Mouse (Mus musculus): ENCODE results near the gene Fsip2. TPM values are rescaled to one million over a fixed set of nuclear protein-coding genes. Genes with fewer than 3 reads are reported as not detected.

Gene Fsip2
- not detected in 2 replicates for polyA plus RNA-seq (2014; fragmentation: Nextera tagmentation; extraction: Ambion mirVana)

- Histone ChIP-seq H3K27ac (no peak within 1 kb of the TSS), H3K9me3 (ENCODE audit: control insufficient read depth, low read length) (0 out of 2 replicates have a peak, but pooled peaks cover 4% of the 10 kb centered on the region), H3K4me3 (replicated peaks; ENCODE audit: low read length) (no peak within 1 kb of the TSS), H3K27me3 (ENCODE audit: control insufficient read depth, insufficient read depth, low read length) (no peaks in the 10 kb centered on the region), H3K4me2 (replicated peaks) (no peak within 1 kb of the TSS), H3K36me3 (replicated peaks; ENCODE audit: control insufficient read depth, insufficient read depth) (no peaks in the 10 kb centered on the region), H3K9ac (no peak within 1 kb of the TSS), H3K4me1 (replicated peaks; ENCODE audit: control insufficient read depth, insufficient read depth, low read length) (no peaks in the 10 kb centered on the region)
- ATAC-seq (ENCODE audit: low FRiP score) (no peak), DNase-seq (ENCODE audit: low spot score) (no peak)
- 93% methylated on average over 17 of the region's 17 CpGs for WGBS
These were observed at the start of gene Fsip2 for GRCm38 (mm10) chr2:82943472-82943871. Fsip2 (plus strand) TSS chr2:82943634.

DNA sequence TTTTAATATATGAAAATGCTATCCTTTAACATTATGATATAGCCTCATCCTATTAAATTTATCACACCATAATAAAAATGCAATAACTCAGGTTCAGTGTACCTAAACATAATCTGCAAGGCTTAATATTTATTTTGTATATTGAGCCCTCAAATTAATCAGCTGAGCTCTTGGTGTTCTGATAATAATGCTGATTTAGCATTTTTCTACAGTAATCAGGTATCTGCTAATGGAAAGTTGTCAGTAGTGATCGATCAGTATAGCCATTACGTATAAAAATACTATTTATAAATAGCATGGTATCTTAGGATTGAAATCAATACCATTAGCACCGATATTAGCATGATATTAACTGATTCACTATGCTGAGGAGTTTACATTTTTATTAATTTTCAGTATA is 20.0 kb downstream of the Fsip2 start:
- ATAC-seq (ENCODE audit: low FRiP score) (no peak), DNase-seq (ENCODE audit: low spot score) (no peak)
- Histone ChIP-seq H3K4me3 (replicated peaks; ENCODE audit: low read length) (no peak overlapping the region), H3K4me2 (replicated peaks) (no peak overlapping the region), H3K9me3 (ENCODE audit: control insufficient read depth, low read length) (no peaks in the 10 kb centered on the region), H3K9ac (no peak overlapping the region), H3K36me3 (replicated peaks; ENCODE audit: control insufficient read depth, insufficient read depth) (no peaks in the 10 kb centered on the region), H3K27ac (no peak overlapping the region), H3K4me1 (replicated peaks; ENCODE audit: control insufficient read depth, insufficient read depth, low read length) (no peaks in the 10 kb centered on the region), H3K27me3 (ENCODE audit: control insufficient read depth, insufficient read depth, low read length) (no peaks in the 10 kb centered on the region)
- 85% methylated on average over 3 of the region's 3 CpGs for WGBS

GRCm38 (mm10) chr2:83025853-83026252 is 82.4 kb downstream of the Fsip2 start:
- 78% methylated on average over 7 of the region's 7 CpGs for WGBS
- no peaks in the 10 kb centered on the region for H3K9me3 ChIP-seq (ENCODE audit: control insufficient read depth, low read length)
- no peak overlapping the region for H3K27ac ChIP-seq
- H3K4me3 ChIP-seq (replicated peaks; ENCODE audit: low read length): no peak overlapping the region
- H3K27me3 ChIP-seq (ENCODE audit: control insufficient read depth, insufficient read depth, low read length): no peaks in the 10 kb centered on the region
- H3K9ac ChIP-seq: no peak overlapping the region
- no peaks in the 10 kb centered on the region for H3K4me1 ChIP-seq (replicated peaks; ENCODE audit: control insufficient read depth, insufficient read depth, low read length)
- H3K4me2 ChIP-seq (replicated peaks): no peak overlapping the region
- H3K36me3 ChIP-seq (replicated peaks; ENCODE audit: control insufficient read depth, insufficient read depth): no peaks in the 10 kb centered on the region
- ATAC-seq (ENCODE audit: low FRiP score) (no peak), DNase-seq (ENCODE audit: low spot score) (no peak)

DNA sequence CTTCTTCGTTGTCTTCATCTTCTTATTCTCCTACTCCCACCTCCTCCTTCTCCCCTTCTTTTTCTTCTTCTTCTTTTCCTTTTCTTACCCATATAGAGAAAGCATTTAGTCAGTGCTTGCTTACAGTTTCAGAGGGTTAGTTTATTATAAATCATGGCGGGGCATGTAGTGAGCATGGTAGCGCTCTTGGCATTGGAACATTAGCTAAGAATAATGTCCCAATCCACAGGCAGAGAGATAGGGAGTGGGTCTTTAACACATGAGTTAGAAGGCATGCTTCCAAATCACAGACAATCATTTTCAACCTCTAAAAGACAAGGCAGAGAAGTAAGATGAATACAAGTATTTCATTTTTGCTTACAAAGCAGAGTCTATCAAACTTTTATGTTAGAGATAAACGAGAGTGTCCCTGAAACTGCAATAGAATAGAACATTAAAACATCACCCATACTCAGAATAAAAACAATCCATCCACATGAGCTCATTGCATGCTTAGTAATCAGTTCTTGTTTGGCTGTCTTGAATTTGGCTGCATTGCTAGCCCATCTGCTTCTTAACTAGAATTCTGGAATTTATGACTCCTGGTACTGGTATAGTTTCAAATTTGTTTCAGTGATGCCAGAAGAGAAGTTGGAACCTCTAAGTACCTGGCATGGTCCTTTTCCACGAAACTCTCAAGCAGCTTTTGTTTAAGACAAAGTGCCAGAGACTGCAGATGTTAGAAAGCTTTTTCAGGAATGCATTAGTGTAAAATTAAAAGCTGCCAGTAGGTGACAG is 109.7 kb downstream of the Fsip2 start:
- Histone ChIP-seq H3K36me3 (replicated peaks; ENCODE audit: control insufficient read depth, insufficient read depth) (no peaks in the 10 kb centered on the region), H3K27me3 (ENCODE audit: control insufficient read depth, insufficient read depth, low read length) (no peaks in the 10 kb centered on the region), H3K27ac (no peak overlapping the region), H3K9me3 (ENCODE audit: control insufficient read depth, low read length) (no peaks in the 10 kb centered on the region), H3K4me1 (replicated peaks; ENCODE audit: control insufficient read depth, insufficient read depth, low read length) (no peaks in the 10 kb centered on the region), H3K9ac (no peak overlapping the region), H3K4me2 (replicated peaks) (no peak overlapping the region), H3K4me3 (replicated peaks; ENCODE audit: low read length) (no peak overlapping the region)
- DNase-seq (ENCODE audit: low spot score) (no peak), ATAC-seq (ENCODE audit: low FRiP score) (no peak)
- WGBS: 79% methylated on average over 5 of the region's 5 CpGs

Data from hindbrain, embryonic 14.5 days (tissue).